In genomic region chr1:88214462-88214952, GRCm38 (mm10) we compare ENCODE assay signal across 14 mouse cellular contexts. TPM values are rescaled to one million over a fixed set of nuclear protein-coding genes. Genes with fewer than 3 reads are reported as not detected.
DNase-seq lines count a peak whose midpoint lies in the region; ATAC-seq and TF ChIP-seq lines count a peak whose summit lies in the region.
"Had no signal": no experiment of that assay in that cellular context is flagged by ENCODE, and none has a peak within 500 bp of the region (broad histone marks: within the 10 kb centered on the region; RNA-seq: fewer than 3 reads in every experiment).

No protein-coding gene starts in this region.

- no peak overlapping the region for H3K4me3 ChIP-seq in heart, embryonic 11.5 days (ENCODE audit: low read depth, low read length)
- no peak overlapping the region for H3K4me3 ChIP-seq in midbrain, embryonic 11.5 days (ENCODE audit: low read depth, low read length)
- H3K4me3 ChIP-seq in midbrain, embryonic 15.5 days = no peak overlapping the region
- H3K4me3 ChIP-seq: kidney, embryonic 15.5 days had no signal

- no peak overlapping the region for H3K4me2 ChIP-seq in heart, embryonic 11.5 days
- H3K4me2 ChIP-seq in midbrain, embryonic 11.5 days = no peak overlapping the region
- H3K4me2 ChIP-seq in midbrain, embryonic 15.5 days = no peak overlapping the region
- H3K4me2 ChIP-seq: kidney, embryonic 15.5 days had no signal

- H3K9ac ChIP-seq in heart, embryonic 11.5 days (ENCODE audit: low read depth, low read length) = no peak overlapping the region
- no peak overlapping the region for H3K9ac ChIP-seq in midbrain, embryonic 11.5 days (ENCODE audit: low read length)
- no peak overlapping the region for H3K9ac ChIP-seq in midbrain, embryonic 15.5 days
- H3K9ac ChIP-seq: kidney, embryonic 15.5 days had no signal

- peak; percentile 93 for DNase-seq in heart, adult 11 months
- DNase-seq in midbrain, embryonic 11.5 days (ENCODE audit: low spot score, missing footprints) = peak; percentile 72
- peak; percentile 2 for DNase-seq in brain, embryonic 14.5 days (ENCODE audit: low read depth)
- DNase-seq in skeletal muscle tissue, adult 2 months (ENCODE audit: low read depth, low spot score) = peak; percentile 17
- no peak for DNase-seq in T-cell, adult 2 months (ENCODE audit: low spot score)
- DNase-seq: cerebellum, postnatal 14 days; left cerebral cortex, postnatal 4 days had no signal

- no peak; the same call in 1 of the 2 replicates for ATAC-seq in heart, embryonic 11.5 days (replicated peaks; ENCODE audit: insufficient number of reproducible peaks, low FRiP score, low TSS enrichment)
- no peak for ATAC-seq in midbrain, embryonic 11.5 days (ENCODE audit: low FRiP score)
- no peak for ATAC-seq in midbrain, embryonic 15.5 days (replicated peaks)
- ATAC-seq in erythroblast, adult 5-6 weeks (replicated peaks; ENCODE audit: low FRiP score, poor library complexity, severe bottlenecking) = no peak; the same call in 1 of the 2 replicates

- H3K27me3 ChIP-seq in heart, embryonic 11.5 days (ENCODE audit: control insufficient read depth, insufficient read depth, low read length) = no peaks in the 10 kb centered on the region
- no peaks in the 10 kb centered on the region for H3K27me3 ChIP-seq in midbrain, embryonic 11.5 days (ENCODE audit: control insufficient read depth, insufficient read depth, low read length)
- no peaks in the 10 kb centered on the region for H3K27me3 ChIP-seq in midbrain, embryonic 15.5 days (replicated peaks)
- H3K27me3 ChIP-seq: kidney, embryonic 15.5 days had no signal

- peaks cover 2% of the 10 kb centered on the region; the same call in 1 of the 2 replicates for H3K36me3 ChIP-seq in heart, embryonic 11.5 days (ENCODE audit: control insufficient read depth, insufficient read depth, low read length)
- no peaks in the 10 kb centered on the region for H3K36me3 ChIP-seq in midbrain, embryonic 11.5 days (ENCODE audit: control insufficient read depth, insufficient read depth, low read length)
- H3K36me3 ChIP-seq in midbrain, embryonic 15.5 days (replicated peaks) = no peaks in the 10 kb centered on the region
- H3K36me3 ChIP-seq: kidney, embryonic 15.5 days had no signal

- H3K27ac ChIP-seq in heart, embryonic 11.5 days (ENCODE audit: low read depth, low read length) = no peak overlapping the region
- no peak overlapping the region for H3K27ac ChIP-seq in midbrain, embryonic 11.5 days (ENCODE audit: low read depth, low read length)
- no peak overlapping the region for H3K27ac ChIP-seq in midbrain, embryonic 15.5 days
- H3K27ac ChIP-seq: kidney, embryonic 15.5 days; macrophage had no signal

- H3K4me1 ChIP-seq in heart, embryonic 11.5 days (ENCODE audit: control insufficient read depth, insufficient read depth, low read length) = no peaks in the 10 kb centered on the region
- H3K4me1 ChIP-seq in midbrain, embryonic 11.5 days (ENCODE audit: control insufficient read depth, insufficient read depth, low read length) = no peaks in the 10 kb centered on the region
- H3K4me1 ChIP-seq in midbrain, embryonic 15.5 days = no peaks in the 10 kb centered on the region
- H3K4me1 ChIP-seq: kidney, embryonic 15.5 days had no signal

- TF ChIP-seq CTCF in brain, embryonic 14.5 days (IDR thresholded peaks at IDR 0.05; ENCODE audit: borderline replicate concordance, extremely low read depth, insufficient read depth, insufficient read length) = no peak

- H3K9me3 ChIP-seq in heart, embryonic 11.5 days (replicated peaks; ENCODE audit: control insufficient read depth, low read length) = peaks cover 60% of the 10 kb centered on the region
- H3K9me3 ChIP-seq in midbrain, embryonic 11.5 days (ENCODE audit: control insufficient read depth, low read length) = peaks cover 61% of the 10 kb centered on the region
- H3K9me3 ChIP-seq in midbrain, embryonic 15.5 days = peaks cover 61% of the 10 kb centered on the region

- TF ChIP-seq POLR2A in brain, embryonic 14.5 days (IDR thresholded peaks at IDR 0.05; ENCODE audit: borderline replicate concordance, extremely low read depth, insufficient read depth, insufficient read length, poor library complexity, severe bottlenecking) = no peak

- WGBS in heart, embryonic 11.5 days (ENCODE audit: insufficient replicate concordance) = 71% methylated on average over 2 of the region's 2 CpGs
- WGBS in midbrain, embryonic 11.5 days = 84% methylated on average over 2 of the region's 2 CpGs
- WGBS in midbrain, embryonic 15.5 days = 79% methylated on average over 2 of the region's 2 CpGs

RNA-seq across cellular contexts. Expression of gene Ugt1a1, which starts 2.7 kb away (rescaled TPM):
- polyA plus RNA-seq in heart, embryonic 11.5 days (2014; fragmentation: Nextera tagmentation; extraction: Ambion mirVana) = not detected in 2 replicates
- polyA plus RNA-seq in midbrain, embryonic 11.5 days (2014; fragmentation: Nextera tagmentation; extraction: Ambion mirVana) = not detected in 2 replicates
- not detected in 2 replicates for polyA plus RNA-seq in midbrain, embryonic 15.5 days (2015; fragmentation: Nextera tagmentation; extraction: Ambion mirVana)
- polyA plus RNA-seq in brain, embryonic 14.5 days (2012; rRNA removed) = 0.14 and 0.15 TPM in 2 replicates
- not detected in 2 replicates for total RNA-seq in erythroblast, adult 5-6 weeks (2015; ENCODE audit: low replicate concordance)
- total RNA-seq in erythroblast, adult 5-6 weeks (2017; ENCODE audit: low replicate concordance) = 0.70 and 1.0 TPM in 2 replicates
- polyA plus RNA-seq: macrophage had no signal

RNA-seq across cellular contexts. Expression of gene Dnajb3, which starts 8.9 kb away (rescaled TPM):
- 9.6 and 10.4 TPM in 2 replicates for polyA plus RNA-seq in heart, embryonic 11.5 days (2014; fragmentation: Nextera tagmentation; extraction: Ambion mirVana)
- polyA plus RNA-seq in midbrain, embryonic 11.5 days (2014; fragmentation: Nextera tagmentation; extraction: Ambion mirVana) = 13.4 and 15.4 TPM in 2 replicates
- polyA plus RNA-seq in midbrain, embryonic 15.5 days (2015; fragmentation: Nextera tagmentation; extraction: Ambion mirVana) = 13.2 and 13.5 TPM in 2 replicates
- 9.8 and 12.6 TPM in 2 replicates for polyA plus RNA-seq in brain, embryonic 14.5 days (2012; rRNA removed)
- total RNA-seq in erythroblast, adult 5-6 weeks (2015; ENCODE audit: low replicate concordance) = 5.6 and 20.9 TPM in 2 replicates
- total RNA-seq in erythroblast, adult 5-6 weeks (2017; ENCODE audit: low replicate concordance) = 5.4 and 9.1 TPM in 2 replicates
- total RNA-seq: neutrophil, adult 5-6 weeks had no signal
- polyA plus RNA-seq: macrophage had no signal

RNA-seq across cellular contexts. Expression of gene Mroh2a, which starts 12.3 kb away (rescaled TPM):
- 0.63 and 1.1 TPM in 2 replicates for polyA plus RNA-seq in heart, embryonic 11.5 days (2014; fragmentation: Nextera tagmentation; extraction: Ambion mirVana)
- 1.6 and 1.7 TPM in 2 replicates for polyA plus RNA-seq in midbrain, embryonic 11.5 days (2014; fragmentation: Nextera tagmentation; extraction: Ambion mirVana)
- 0.50 and 0.86 TPM in 2 replicates for polyA plus RNA-seq in midbrain, embryonic 15.5 days (2015; fragmentation: Nextera tagmentation; extraction: Ambion mirVana)
- 0.04 and 0.14 TPM in 2 replicates for polyA plus RNA-seq in brain, embryonic 14.5 days (2012; rRNA removed)
- total RNA-seq in erythroblast, adult 5-6 weeks (2015; ENCODE audit: low replicate concordance) = 1.7 TPM in 1 of 2 replicates, not detected in the other
- total RNA-seq in erythroblast, adult 5-6 weeks (2017; ENCODE audit: low replicate concordance) = 0.17 and 0.70 TPM in 2 replicates

RNA-seq across cellular contexts. Expression of gene Ugt1a2, which starts 14.1 kb away (rescaled TPM):
- not detected in 2 replicates for polyA plus RNA-seq in heart, embryonic 11.5 days (2014; fragmentation: Nextera tagmentation; extraction: Ambion mirVana)
- polyA plus RNA-seq in midbrain, embryonic 11.5 days (2014; fragmentation: Nextera tagmentation; extraction: Ambion mirVana) = not detected in 2 replicates
- polyA plus RNA-seq in midbrain, embryonic 15.5 days (2015; fragmentation: Nextera tagmentation; extraction: Ambion mirVana) = 0.15 TPM in 1 of 2 replicates, not detected in the other
- polyA plus RNA-seq in brain, embryonic 14.5 days (2012; rRNA removed) = 0.05 TPM in 1 of 2 replicates, not detected in the other
- total RNA-seq in erythroblast, adult 5-6 weeks (2015; ENCODE audit: low replicate concordance) = not detected in 2 replicates
- not detected in 2 replicates for total RNA-seq in erythroblast, adult 5-6 weeks (2017; ENCODE audit: low replicate concordance)
- polyA plus RNA-seq: heart, embryonic 16.5 days had no signal

RNA-seq across cellular contexts. Expression of gene Ugt1a5, which starts 48.7 kb away (rescaled TPM):
- not detected in 2 replicates for polyA plus RNA-seq in heart, embryonic 11.5 days (2014; fragmentation: Nextera tagmentation; extraction: Ambion mirVana)
- not detected in 2 replicates for polyA plus RNA-seq in midbrain, embryonic 11.5 days (2014; fragmentation: Nextera tagmentation; extraction: Ambion mirVana)
- not detected in 2 replicates for polyA plus RNA-seq in midbrain, embryonic 15.5 days (2015; fragmentation: Nextera tagmentation; extraction: Ambion mirVana)
- 0.04 TPM in 1 of 2 replicates, not detected in the other for polyA plus RNA-seq in brain, embryonic 14.5 days (2012; rRNA removed)
- not detected in 2 replicates for total RNA-seq in erythroblast, adult 5-6 weeks (2015; ENCODE audit: low replicate concordance)
- total RNA-seq in erythroblast, adult 5-6 weeks (2017; ENCODE audit: low replicate concordance) = not detected in 2 replicates
- polyA plus RNA-seq: heart, embryonic 16.5 days; kidney, embryonic 15.5 days; macrophage had no signal
